Mouse (Mus musculus): ENCODE measurements around the gene Rnf130. TPM values are rescaled to one million over a fixed set of nuclear protein-coding genes. Genes with fewer than 3 reads are reported as not detected.
"Not testable (repeated sequence)": the region's sequence is repeated elsewhere in the genome, so short reads cannot be mapped to it uniquely, and the experiment has no call there.

The Rnf130 gene
- polyA plus RNA-seq, 1 experiment from 2014 or later, result 60.5 TPM

DNA sequence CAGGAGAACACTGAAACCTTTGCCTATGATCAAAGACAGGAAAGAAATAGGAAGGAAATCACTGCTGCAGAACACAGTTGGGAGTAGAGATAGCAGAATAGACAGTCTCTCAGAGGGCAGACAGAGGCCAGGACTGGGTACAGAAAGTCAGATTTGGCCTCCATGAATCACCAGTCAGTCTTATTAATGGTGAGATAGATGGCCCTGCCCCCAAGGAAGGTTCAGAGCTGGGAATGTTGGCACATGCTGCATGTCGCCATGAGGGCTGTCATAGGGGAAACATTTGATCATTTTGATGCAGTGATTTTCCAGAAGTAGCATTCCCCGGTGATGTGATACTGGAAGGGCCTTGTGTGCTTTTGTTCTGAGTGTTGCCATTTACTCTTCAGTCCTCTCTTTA, 74.5 kb downstream of the Rnf130 start:
- Histone ChIP-seq H3K36me3 (replicated peaks) (peaks cover 70% of the 10 kb centered on the region), H3K9me3 (no peaks in the 10 kb centered on the region), H3K4me1 (no peaks in the 10 kb centered on the region), H3K27me3 (replicated peaks; ENCODE audit: low read depth, poor library complexity, severe bottlenecking) (no peaks in the 10 kb centered on the region), H3K27ac (replicated peaks) (no peak overlapping the region), H3K4me3 (no peak overlapping the region)
- DNase-seq (ENCODE audit: low spot score), result no peak
- WGBS, result 81% methylated on average over 2 of the region's 2 CpGs

DNA sequence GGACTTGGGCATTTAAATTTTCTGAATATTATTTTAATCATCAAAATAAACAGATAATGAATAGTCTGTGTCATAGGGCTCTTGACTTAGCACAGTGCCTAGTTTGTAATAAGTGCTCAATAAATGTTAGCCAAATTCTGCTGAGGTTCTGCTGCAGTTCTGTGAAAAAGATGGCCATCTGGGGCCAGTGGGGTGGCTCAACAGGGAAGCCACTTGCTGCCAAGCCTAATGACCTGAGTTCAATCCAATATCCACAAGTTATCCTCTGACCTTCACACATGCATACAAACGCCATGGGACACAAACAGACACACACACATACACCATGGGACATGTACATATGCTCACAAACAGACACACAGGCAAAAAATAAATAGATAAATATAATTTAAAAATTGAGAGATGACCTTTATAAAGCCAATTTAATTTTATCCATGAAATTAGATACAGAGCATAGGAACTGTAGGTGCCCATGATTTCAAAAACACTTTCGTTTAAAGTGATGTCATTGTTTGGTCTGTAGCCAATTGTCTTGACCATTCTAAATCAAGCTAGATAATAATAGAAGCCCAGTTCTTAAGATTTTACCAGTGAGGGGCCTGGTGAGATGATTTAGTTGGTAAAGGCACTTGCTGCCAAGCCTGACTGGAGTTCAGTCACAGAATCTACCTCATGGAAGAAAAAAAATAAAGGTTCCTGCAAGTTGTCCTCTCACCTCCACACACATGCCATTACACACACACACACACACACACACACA, 75.6 kb downstream of the Rnf130 start:
- H3K4me1 ChIP-seq, result no peaks in the 10 kb centered on the region
- WGBS, result 96% methylated on average over 2 of the region's 2 CpGs
- peaks cover 68% of the 10 kb centered on the region for H3K36me3 ChIP-seq (replicated peaks)
- no peak overlapping the region for H3K4me3 ChIP-seq
- no peaks in the 10 kb centered on the region for H3K9me3 ChIP-seq
- no peak for DNase-seq (ENCODE audit: low spot score)
- H3K27ac ChIP-seq (replicated peaks), result no peak overlapping the region
- no peaks in the 10 kb centered on the region for H3K27me3 ChIP-seq (replicated peaks; ENCODE audit: low read depth, poor library complexity, severe bottlenecking)

DNA sequence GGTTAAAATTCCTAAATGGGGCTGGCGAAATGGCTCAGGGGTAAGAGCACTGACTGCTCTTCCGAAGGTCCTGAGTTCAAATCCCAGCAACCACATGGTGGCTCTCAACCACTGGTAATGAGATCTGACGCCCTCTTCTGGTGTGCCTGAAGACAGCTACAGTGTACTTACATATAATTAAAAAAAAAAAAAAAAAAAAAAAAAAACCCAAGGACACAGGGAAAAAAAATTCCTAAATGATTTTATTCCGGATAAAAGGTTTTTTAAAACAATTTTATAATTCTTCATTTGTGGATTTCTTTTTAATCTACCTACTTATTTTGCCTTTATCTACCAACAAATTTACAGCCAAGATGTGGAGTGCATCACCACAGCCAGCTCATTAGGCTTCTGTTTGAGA, 76.8 kb downstream of the Rnf130 start:
- H3K9me3 ChIP-seq; H3K4me1 ChIP-seq; H3K27ac ChIP-seq (replicated peaks); H3K27me3 ChIP-seq (replicated peaks; ENCODE audit: low read depth, poor library complexity, severe bottlenecking); H3K4me3 ChIP-seq; DNase-seq (ENCODE audit: low spot score): not testable (repeated sequence)
- peaks cover 64% of the 10 kb centered on the region for H3K36me3 ChIP-seq (replicated peaks)
- 93% methylated on average over 4 of the region's 4 CpGs for WGBS

DNA sequence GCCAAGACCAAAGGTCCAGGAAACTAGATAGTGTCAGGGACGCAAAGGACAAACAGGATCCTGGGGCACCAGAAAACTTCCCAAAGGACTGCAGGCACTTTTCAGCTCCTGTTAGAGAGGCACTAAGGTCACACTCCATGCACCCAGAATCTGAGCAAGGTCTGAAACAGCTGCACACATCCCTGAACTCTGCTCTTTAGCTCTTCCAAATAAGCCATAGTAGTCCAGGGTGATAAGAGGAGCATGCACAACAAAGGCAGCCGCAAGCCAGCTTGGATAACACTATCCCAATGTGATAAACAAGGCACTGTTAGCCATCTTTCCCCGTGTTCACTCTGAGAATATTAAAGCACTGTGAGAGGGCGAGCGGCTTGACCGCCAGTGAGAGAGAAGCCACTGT, 78.9 kb downstream of the Rnf130 start:
- H3K4me3 ChIP-seq, result no peak overlapping the region
- H3K27ac ChIP-seq (replicated peaks), result no peak overlapping the region
- DNase-seq (ENCODE audit: low spot score), result no peak
- H3K4me1 ChIP-seq, result no peaks in the 10 kb centered on the region
- peaks cover 46% of the 10 kb centered on the region for H3K36me3 ChIP-seq (replicated peaks)
- H3K27me3 ChIP-seq (replicated peaks; ENCODE audit: low read depth, poor library complexity, severe bottlenecking), result no peaks in the 10 kb centered on the region
- 94% methylated on average over 6 of the region's 6 CpGs for WGBS
- H3K9me3 ChIP-seq, result no peaks in the 10 kb centered on the region

DNA sequence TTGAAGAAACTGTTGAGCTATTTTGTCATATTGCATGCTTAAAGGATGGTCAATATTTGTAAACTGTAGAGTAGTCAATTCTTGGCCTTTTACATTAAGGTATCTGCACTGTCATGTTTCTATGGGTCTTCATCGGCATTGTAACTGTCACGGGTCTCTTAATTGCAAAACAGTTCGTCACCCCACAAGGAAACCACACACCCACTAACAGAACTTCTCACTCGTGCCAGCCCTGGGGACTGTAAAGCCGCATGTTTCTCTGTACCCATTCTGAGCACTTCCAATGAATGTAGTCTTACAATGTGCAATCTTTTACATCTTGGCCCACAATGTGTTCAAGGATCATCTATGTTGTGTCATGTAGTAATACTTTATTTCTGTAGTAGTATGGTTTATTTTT, 80.1 kb downstream of the Rnf130 start:
- H3K4me1 ChIP-seq, result no peaks in the 10 kb centered on the region
- no peak overlapping the region for H3K4me3 ChIP-seq
- H3K36me3 ChIP-seq (replicated peaks), result peaks cover 35% of the 10 kb centered on the region
- H3K27ac ChIP-seq (replicated peaks), result no peak overlapping the region
- no peaks in the 10 kb centered on the region for H3K27me3 ChIP-seq (replicated peaks; ENCODE audit: low read depth, poor library complexity, severe bottlenecking)
- H3K9me3 ChIP-seq, result no peaks in the 10 kb centered on the region
- no peak for DNase-seq (ENCODE audit: low spot score)
- WGBS, result 93% methylated on average over 5 of the region's 5 CpGs

DNA sequence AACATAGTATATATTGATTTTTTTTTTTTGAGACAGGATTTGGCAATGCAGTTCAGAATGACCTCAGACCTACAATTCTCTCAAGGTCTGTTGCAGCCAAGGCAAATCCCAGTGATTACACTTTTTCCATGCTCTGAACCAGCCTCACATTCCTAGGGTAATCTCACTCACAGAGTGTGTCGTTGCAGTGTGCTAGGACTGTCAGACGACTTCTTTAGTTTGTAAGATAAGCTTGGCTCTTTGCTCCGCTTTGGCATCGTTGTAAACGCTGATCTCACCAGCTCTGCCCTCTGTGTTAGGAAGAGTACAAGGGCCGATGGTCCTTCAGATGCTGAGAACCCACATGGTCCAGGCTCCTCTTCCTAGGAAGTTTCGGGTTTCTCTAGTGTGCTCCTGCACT, 80.9 kb downstream of the Rnf130 start:
- Histone ChIP-seq H3K9me3 (no peaks in the 10 kb centered on the region), H3K27me3 (replicated peaks; ENCODE audit: low read depth, poor library complexity, severe bottlenecking) (no peaks in the 10 kb centered on the region), H3K4me1 (no peaks in the 10 kb centered on the region), H3K4me3 (no peak overlapping the region), H3K36me3 (replicated peaks) (peaks cover 31% of the 10 kb centered on the region), H3K27ac (replicated peaks) (no peak overlapping the region)
- DNase-seq (ENCODE audit: low spot score), result no peak
- WGBS, result 85% methylated on average over 7 of the region's 7 CpGs

DNA sequence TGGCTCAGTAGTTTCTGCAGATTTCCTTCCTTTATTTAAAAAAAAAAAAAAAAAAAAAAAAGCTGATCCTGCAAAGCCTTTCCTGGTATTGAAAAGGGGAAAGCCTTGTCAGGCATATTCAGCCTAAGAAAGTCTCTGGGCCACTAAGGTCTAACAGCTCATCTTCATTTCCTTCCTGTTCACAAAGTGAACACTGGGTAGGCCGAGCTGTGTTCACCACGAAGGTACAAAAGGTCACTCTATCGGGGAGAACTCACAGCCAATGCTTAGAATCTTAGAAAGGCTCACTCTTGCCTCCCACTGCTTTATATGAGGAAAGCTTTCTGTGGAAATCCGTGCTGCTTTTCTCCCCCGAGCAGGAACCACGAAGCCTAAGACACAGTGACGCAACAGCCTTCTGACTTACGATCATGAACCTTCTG, 83.7 kb downstream of the Rnf130 start:
- 81% methylated on average over 8 of the region's 8 CpGs for WGBS
- Histone ChIP-seq H3K36me3 (replicated peaks) (peaks cover 22% of the 10 kb centered on the region), H3K27me3 (replicated peaks; ENCODE audit: low read depth, poor library complexity, severe bottlenecking) (no peaks in the 10 kb centered on the region), H3K4me1 (no peaks in the 10 kb centered on the region), H3K27ac (replicated peaks) (no peak overlapping the region), H3K4me3 (no peak overlapping the region), H3K9me3 (no peaks in the 10 kb centered on the region)
- no peak for DNase-seq (ENCODE audit: low spot score)

DNA sequence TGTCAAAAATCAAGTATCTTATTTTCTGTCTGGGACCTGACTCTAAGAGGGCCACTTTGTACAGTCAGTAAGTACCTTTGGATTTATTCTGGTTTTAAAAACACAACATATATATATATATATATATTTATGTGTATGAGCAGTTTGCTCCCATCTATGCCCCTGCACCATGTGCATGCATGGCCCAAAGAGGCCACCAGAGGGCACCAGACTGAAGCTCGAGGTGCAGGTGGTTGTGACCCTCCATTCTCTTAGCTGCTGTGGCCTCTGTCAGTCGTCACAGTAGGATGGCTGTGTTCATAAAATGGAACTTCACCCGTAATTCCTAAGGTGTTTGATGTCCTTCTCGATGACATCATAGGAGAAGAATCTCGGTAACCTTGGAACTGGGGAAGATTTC, 89.2 kb downstream of the Rnf130 start:
- Histone ChIP-seq H3K4me3 (no peak overlapping the region), H3K27me3 (replicated peaks; ENCODE audit: low read depth, poor library complexity, severe bottlenecking) (no peaks in the 10 kb centered on the region), H3K9me3 (no peaks in the 10 kb centered on the region), H3K36me3 (replicated peaks) (peaks cover 8% of the 10 kb centered on the region), H3K27ac (replicated peaks) (no peak overlapping the region), H3K4me1 (no peaks in the 10 kb centered on the region)
- WGBS, result 18% methylated on average over 5 of the region's 5 CpGs
- peak; percentile 81 for DNase-seq (ENCODE audit: low spot score)

DNA sequence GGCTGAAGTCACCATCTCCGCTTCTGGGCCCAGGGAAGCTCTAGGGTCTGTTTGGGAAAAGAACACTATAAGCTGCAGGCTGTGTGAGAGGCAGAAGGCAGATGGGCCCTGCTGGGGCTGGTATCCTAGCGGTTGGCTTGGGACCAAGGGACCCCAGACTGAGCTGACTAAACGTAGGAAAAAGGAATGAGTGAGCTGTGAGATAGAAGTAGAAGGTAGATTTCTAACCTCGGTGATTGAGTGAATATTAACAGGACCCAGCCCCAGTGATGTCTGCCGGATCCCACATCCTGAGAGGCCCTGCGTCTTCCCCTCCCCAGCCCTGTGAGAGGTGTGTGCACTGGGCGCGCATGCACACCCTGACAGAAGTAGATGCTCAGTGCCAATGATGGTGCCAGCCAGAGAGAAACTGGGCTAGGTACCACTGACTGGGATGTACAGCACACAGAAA, 97.5 kb downstream of the Rnf130 start:
- peaks cover 23% of the 10 kb centered on the region for H3K36me3 ChIP-seq (replicated peaks)
- peaks cover under 1% of the 10 kb centered on the region; the same call in 1 of the 2 replicates for H3K4me1 ChIP-seq
- H3K27me3 ChIP-seq (replicated peaks; ENCODE audit: low read depth, poor library complexity, severe bottlenecking), result no peaks in the 10 kb centered on the region
- H3K9me3 ChIP-seq, result no peaks in the 10 kb centered on the region
- WGBS, result 90% methylated on average over 8 of the region's 8 CpGs
- DNase-seq (ENCODE audit: low spot score), result no peak
- H3K4me3 ChIP-seq, result no peak overlapping the region
- H3K27ac ChIP-seq (replicated peaks), result no peak overlapping the region

DNA sequence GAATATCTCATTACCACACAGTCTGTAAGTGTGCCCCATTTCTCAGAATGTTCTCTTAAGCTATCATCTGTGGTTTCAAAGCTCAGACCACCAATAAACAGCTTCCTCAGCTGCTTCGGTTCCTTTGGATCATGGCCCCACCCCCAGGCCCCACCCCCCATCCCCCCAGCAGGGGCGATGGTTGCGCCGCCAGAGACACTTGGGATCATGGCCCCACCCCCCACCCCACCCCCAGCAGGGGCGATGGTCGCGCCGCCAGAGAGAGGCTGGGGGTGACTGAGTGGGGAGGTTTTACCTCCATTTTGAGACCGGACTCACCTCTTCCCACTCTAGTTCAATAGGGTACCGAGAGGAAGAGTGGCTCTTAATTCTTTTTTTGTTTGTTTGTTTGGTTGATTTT, 102.6 kb downstream of the Rnf130 start:
- no peaks in the 10 kb centered on the region for H3K9me3 ChIP-seq
- H3K36me3 ChIP-seq (replicated peaks), result 0 out of 2 replicates have a peak, but pooled peaks cover 4% of the 10 kb centered on the region
- H3K4me1 ChIP-seq, result peaks cover 24% of the 10 kb centered on the region
- H3K27ac ChIP-seq (replicated peaks), result no peak overlapping the region
- peak; percentile 31 for DNase-seq (ENCODE audit: low spot score)
- no peaks in the 10 kb centered on the region for H3K27me3 ChIP-seq (replicated peaks; ENCODE audit: low read depth, poor library complexity, severe bottlenecking)
- 6% methylated on average over 10 of the region's 10 CpGs for WGBS
- peak overlapping the region; percentile 41 for H3K4me3 ChIP-seq

DNA sequence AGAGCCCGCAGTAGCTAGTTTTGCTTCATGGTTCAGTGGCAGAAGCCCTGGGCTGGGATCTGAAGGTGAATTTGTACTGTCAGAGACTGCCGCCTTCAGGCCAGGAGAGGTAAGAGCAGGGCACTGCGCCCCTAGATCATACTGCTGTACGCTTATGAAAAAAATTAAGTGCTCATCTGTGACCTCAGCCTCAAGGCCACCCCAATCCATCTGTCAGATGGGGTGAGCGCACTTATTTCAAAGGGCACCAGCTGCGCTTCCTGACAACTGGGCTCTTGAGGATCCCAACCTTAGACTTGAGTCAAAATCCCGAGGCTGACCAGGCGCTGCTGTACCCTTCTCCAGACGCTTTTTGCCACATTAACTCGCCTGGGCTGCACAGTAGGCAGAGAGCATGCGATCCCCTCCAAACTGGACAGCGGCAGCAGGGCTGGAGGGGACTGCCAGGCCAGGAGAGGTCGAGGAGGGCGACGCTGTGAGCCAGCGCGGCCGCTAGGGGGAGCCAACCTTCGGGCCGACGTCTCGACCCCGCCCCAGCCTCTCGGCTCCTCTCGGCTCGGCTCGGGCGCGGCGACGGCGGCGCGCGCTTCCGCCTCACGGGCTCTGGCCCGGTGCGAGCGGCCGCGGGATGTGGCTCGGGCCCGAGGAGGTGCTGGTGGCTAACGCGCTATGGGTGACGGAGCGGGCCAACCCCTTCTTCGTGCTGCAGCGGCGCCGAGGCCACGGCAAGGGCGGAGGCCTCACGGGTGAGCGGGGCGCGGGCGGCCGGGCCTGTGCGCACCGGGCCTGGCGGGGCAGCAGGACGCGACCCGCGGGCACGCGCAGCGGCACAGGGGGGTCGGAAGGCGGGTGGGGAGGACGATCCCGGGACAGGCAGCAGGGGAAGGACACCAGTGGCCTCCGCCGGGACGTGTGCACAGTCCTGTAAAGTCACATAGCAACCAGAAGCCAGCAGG, 105.9 kb downstream of the Rnf130 start, which contains the start of gene Tbc1d9b:
Gene Tbc1d9b, plus strand, starts transcription at position 586 of the 956 bp plus-strand sequence.
- WGBS, result under 1% methylated on average over 77 of the region's 77 CpGs
- H3K9me3 ChIP-seq, result no peaks in the 10 kb centered on the region
- H3K4me3 ChIP-seq, result peak within 1 kb of the TSS; percentile 94

DNA sequence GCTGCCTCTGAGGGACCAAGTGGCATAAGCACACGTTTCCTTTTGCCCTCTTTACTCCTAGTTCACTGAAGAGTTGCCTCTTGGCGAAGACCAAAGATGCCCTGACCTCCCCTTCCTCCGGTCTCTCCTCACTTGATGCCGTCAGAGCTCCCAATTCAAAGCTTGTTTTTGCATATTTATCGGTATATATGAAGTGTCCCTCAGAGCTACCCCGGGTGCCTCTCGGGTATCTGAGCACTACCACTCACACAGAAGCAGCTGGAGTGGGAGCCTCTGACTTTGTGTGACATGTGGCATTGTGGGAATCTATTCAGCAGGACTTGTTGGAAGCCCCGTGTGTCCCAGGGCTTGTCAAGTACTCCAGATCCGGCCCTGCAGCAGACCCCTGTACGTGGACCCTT, 106.7 kb downstream of the Rnf130 start:
- H3K4me3 ChIP-seq, result peak overlapping the region; percentile 94
- whole genome bisulfite sequencing, result 34% methylated on average over 10 of the region's 10 CpGs
- H3K36me3 ChIP-seq (replicated peaks), result peaks cover 22% of the 10 kb centered on the region
- peaks cover 24% of the 10 kb centered on the region for H3K4me1 ChIP-seq
- no peaks in the 10 kb centered on the region for H3K27me3 ChIP-seq (replicated peaks; ENCODE audit: low read depth, poor library complexity, severe bottlenecking)
- H3K27ac ChIP-seq (replicated peaks), result peak overlapping the region; percentile 98
- DNase-seq (ENCODE audit: low spot score), result peak; percentile 28
- no peaks in the 10 kb centered on the region for H3K9me3 ChIP-seq

More for the DNA sequence above, 105.9 kb downstream of the Rnf130 start, which contains the start of gene Tbc1d9b:
- H3K27me3 ChIP-seq (replicated peaks; ENCODE audit: low read depth, poor library complexity, severe bottlenecking), result no peaks in the 10 kb centered on the region
- peak within 1 kb of the TSS; percentile 98 for H3K27ac ChIP-seq (replicated peaks)
- H3K36me3 ChIP-seq (replicated peaks), result peaks cover 14% of the 10 kb centered on the region
- peak; percentile 95 for DNase-seq (ENCODE audit: low spot score)
- peaks cover 24% of the 10 kb centered on the region for H3K4me1 ChIP-seq

Data from embryonic facial prominence, embryonic 10.5 days (tissue).